Mouse (Mus musculus): ENCODE measurements at regions not wholly inside any gene's neighbourhood (a gene's known extent, or its start where the extent isn't known, plus 50 kb on each side); places are given as distances from the start of the nearest gene placed in this dataset.

- TF ChIP-seq POLR2A (IDR thresholded peaks at IDR 0.05; ENCODE audit: insufficient read depth, low read depth, low read length) (no peak), CTCF (IDR thresholded peaks at IDR 0.05; ENCODE audit: insufficient read depth, low read depth, low read length) (no peak)
Measured at GRCm38 (mm10) chr10:126298211-126298610, 332.2 kb downstream of the Lrig3 start.
